Mouse (Mus musculus) ES-E14 (cell line): ENCODE measurements around the gene Pak4. TPM values are rescaled to one million over a fixed set of nuclear protein-coding genes. Genes with fewer than 3 reads are reported as not detected.

Experiments
- DNase-seq: peaks from one replicate; pipeline ENCODE4 v3.0.0-alpha.2; 2013; ENCODE audit warnings: low read depth, low spot score
- H3K27ac ChIP-seq: 2 replicates; pipeline ENCODE4 v1.5.1; 2012; ENCODE audit warnings: low read depth, mild to moderate bottlenecking, low read length, moderate library complexity, mixed read lengths; ENCODE audit not compliant: poor library complexity, insufficient read depth, severe bottlenecking
- H3K36me3 ChIP-seq: 2 replicates; pipeline ENCODE4 v1.6.1; 2012; ENCODE audit warnings: mild to moderate bottlenecking, low read length, moderate library complexity, mixed read lengths; ENCODE audit not compliant: control insufficient read depth, poor library complexity, insufficient read depth, severe bottlenecking
- H3K4me1 ChIP-seq, 2 experiments: fragments of 150-350 bp in 1 of 2; sonication (generic) in 1 of 2; 2 replicates each; pipeline ENCODE4 v1.6.1; 2012; ENCODE audit warnings: low read length in 2 of 2, mild to moderate bottlenecking in 1 of 2, mixed read lengths in 1 of 2; ENCODE audit not compliant: control insufficient read depth in 2 of 2, insufficient read depth in 2 of 2, poor library complexity in 1 of 2
- H3K4me3 ChIP-seq, 2 experiments: fragments of 150-350 bp in 1 of 2; sonication (generic) in 1 of 2; 2 replicates each; pipeline ENCODE4 v1.5.1; 2012; ENCODE audit warnings: low read length in 2 of 2, low read depth in 1 of 2, mild to moderate bottlenecking in 1 of 2, mixed read lengths in 1 of 2; ENCODE audit not compliant: insufficient read depth in 1 of 2, poor library complexity in 1 of 2, severe bottlenecking in 1 of 2
- H3K9ac ChIP-seq: 2 replicates; pipeline ENCODE4 v1.6.1; 2012; ENCODE audit warnings: low read depth, mild to moderate bottlenecking, low read length, mixed read lengths; ENCODE audit not compliant: poor library complexity, insufficient read depth, severe bottlenecking
- H3K9me3 ChIP-seq: fragments of 150-350 bp; sonication (generic); 2 replicates; pipeline ENCODE4 v1.6.1; 2012; ENCODE audit warnings: low read depth, mild to moderate bottlenecking, low read length; ENCODE audit not compliant: control insufficient read depth, insufficient read depth
- CHD2 ChIP-seq: IDR thresholded peaks from 2 replicates; pipeline ENCODE4 v1.6.1; 2014; ENCODE audit warnings: mild to moderate bottlenecking, low read depth, low read length, inconsistent platforms
- HCFC1 ChIP-seq: IDR thresholded peaks from 2 replicates; pipeline ENCODE4 v1.6.1; 2012; ENCODE audit warnings: low read length, inconsistent platforms, borderline replicate concordance; ENCODE audit not compliant: insufficient read depth
- MAFK ChIP-seq: IDR thresholded peaks from 2 replicates; pipeline ENCODE4 v1.6.1; 2014; ENCODE audit warnings: mild to moderate bottlenecking, low read depth, low read length, inconsistent platforms; ENCODE audit not compliant: insufficient read depth
- ZC3H11A ChIP-seq: IDR thresholded peaks from 2 replicates; pipeline ENCODE4 v1.6.1; 2012; ENCODE audit warnings: low read depth, mild to moderate bottlenecking, inconsistent platforms, low read length, borderline replicate concordance
- ZNF384 ChIP-seq: IDR thresholded peaks from 2 replicates; pipeline ENCODE4 v1.6.1; 2012; ENCODE audit warnings: low read depth, low read length, inconsistent platforms
- in situ Hi-C, 2 experiments: fragments of 600-800 bp; cut with MboI; formaldehyde crosslinking; loops; one replicate each; pipeline ENCODE4 v1.15.1; 2025; ENCODE audit warnings: low sequenced_read_pairs in 2 of 2, inconsistent platforms in 1 of 2; ENCODE audit not compliant: unreplicated experiment in 2 of 2
- total RNA-seq: library from RNA; depleted of rRNA; stranded (reverse); fragments of 300-350 nt; gene quantifications from 2 replicates; pipeline ENCODE4 v1.2.3, GENCODE M21; 2012

The Pak4 gene
- total RNA-seq, 1 experiment, result 31.9 TPM

DNA sequence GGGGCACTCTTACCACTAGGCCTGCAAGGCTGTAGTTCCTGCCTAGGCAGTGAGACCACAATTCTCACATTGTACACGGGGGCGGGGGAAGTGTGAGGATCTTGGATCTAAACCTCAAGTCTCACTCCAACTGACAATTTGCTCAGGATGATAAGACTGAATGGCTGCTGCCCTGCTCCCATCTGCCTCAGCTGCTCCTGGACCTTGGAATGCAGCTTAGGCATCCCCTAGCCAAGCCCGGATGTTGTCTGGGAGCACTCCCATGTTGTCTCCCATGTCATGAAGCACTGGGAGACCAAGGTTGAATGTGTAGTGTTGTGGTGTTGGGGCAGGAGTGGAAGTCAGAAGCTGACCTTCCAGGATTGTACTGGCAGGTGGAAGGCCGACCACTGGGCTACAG, 30.4 kb downstream of the Pak4 start:
- Histone ChIP-seq H3K9ac (no peak overlapping the region), H3K36me3 (peaks cover 46% of the 10 kb centered on the region)
- in situ Hi-C loops, result no loop called here

DNA sequence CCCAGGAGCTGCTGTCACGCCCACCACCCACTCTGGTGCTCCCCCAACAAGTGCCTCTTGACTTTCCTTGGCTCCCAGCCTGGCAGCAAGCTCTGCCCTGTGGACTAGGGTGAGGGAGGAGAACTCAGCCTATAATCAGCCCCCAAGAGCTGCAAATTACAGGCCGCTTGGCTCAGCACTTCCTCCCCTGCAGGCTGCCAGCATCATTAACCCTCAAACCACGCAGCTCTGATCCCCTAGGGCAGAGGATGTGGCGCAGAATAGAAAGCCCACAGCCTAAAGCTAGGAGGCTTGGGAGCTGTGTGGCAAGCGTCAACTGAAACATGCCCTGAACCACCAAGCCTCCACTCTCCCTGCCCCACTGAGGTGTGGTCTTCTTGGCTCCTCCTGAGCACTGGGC, 32.6 kb downstream of the Pak4 start:
- no peak overlapping the region for H3K27ac ChIP-seq
- in situ Hi-C loops, result no loop called here
- no peak overlapping the region for H3K9ac ChIP-seq
- no peak overlapping the region for H3K4me3 ChIP-seq
- H3K4me1 ChIP-seq, result peaks cover 0 to 9% of the 10 kb centered on the region in 2 experiments; a peak in 2 of 4 replicates
- DNase-seq, result no peak
- H3K9me3 ChIP-seq, result no peaks in the 10 kb centered on the region
- peaks cover 63% of the 10 kb centered on the region for H3K36me3 ChIP-seq
- TF ChIP-seq MAFK, result no peak
- no peak for TF ChIP-seq CHD2
- TF ChIP-seq ZNF384, result no peak
- TF ChIP-seq ZC3H11A, result no peak
- no peak for TF ChIP-seq HCFC1

More for the DNA sequence above, 30.4 kb downstream of the Pak4 start:
- TF ChIP-seq MAFK, result no peak
- no peak for TF ChIP-seq HCFC1
- no peak for TF ChIP-seq ZC3H11A
- TF ChIP-seq ZNF384, result no peak
- TF ChIP-seq CHD2, result no peak
- H3K27ac ChIP-seq, result no peak overlapping the region
- no peak overlapping the region for H3K4me3 ChIP-seq
- peaks cover 8 to 19% of the 10 kb centered on the region in 2 experiments; a peak in 3 of 4 replicates for H3K4me1 ChIP-seq
- no peak for DNase-seq
- no peaks in the 10 kb centered on the region for H3K9me3 ChIP-seq

DNA sequence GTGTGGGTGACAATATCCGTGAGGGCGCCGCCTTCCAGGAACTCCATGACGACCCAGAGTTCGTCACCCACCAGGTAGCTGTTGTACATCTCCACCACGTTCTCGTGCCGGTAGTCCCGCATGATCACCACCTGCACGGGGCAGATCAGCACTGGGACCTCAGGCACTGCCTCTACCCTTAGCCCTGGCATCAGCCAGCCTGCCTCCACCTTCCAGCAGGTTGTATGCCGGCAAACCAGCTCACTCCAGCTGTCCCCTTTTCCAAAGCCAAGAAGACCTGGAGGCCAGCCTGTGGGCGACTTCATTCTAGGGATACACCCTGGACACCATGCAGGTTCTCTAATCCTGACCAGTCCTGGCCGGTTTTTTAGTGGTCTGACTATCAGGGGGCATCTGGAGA, 35.0 kb downstream of the Pak4 start:
- Histone ChIP-seq H3K9ac (no peak overlapping the region), H3K4me3 (no peak overlapping the region), H3K27ac (no peak overlapping the region), H3K4me1 (peaks cover 5 to 14% of the 10 kb centered on the region in 2 experiments; a peak in 3 of 4 replicates), H3K36me3 (peaks cover 77% of the 10 kb centered on the region), H3K9me3 (no peaks in the 10 kb centered on the region)
- no peak for TF ChIP-seq MAFK
- TF ChIP-seq HCFC1, result no peak
- no peak for TF ChIP-seq CHD2
- no peak for TF ChIP-seq ZC3H11A
- TF ChIP-seq ZNF384, result no peak
- no peak for DNase-seq
- in situ Hi-C loops, result no loop called here

DNA sequence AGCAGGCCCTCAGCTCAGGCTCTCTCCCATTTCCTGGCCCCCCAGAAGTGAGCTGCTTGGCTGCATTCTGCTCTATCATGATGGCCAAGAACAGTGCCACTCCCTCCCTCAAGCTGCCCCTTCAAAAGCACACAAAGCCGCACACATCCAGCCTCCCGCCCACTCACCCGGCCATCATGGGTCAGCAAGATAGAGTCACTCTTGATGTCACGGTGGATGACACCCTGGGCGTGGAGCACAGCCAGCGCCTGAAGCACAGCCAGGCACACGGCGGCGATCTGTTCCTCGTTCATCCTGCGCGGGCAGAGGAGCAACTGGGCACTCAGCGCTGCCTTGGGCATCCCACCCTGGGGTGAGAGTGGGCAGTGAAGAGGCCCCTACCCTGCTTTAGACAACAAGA, 35.6 kb downstream of the Pak4 start:
- Histone ChIP-seq H3K4me1 (peaks cover 5 to 19% of the 10 kb centered on the region in 2 experiments; a peak in 3 of 4 replicates), H3K27ac (no peak overlapping the region), H3K9me3 (no peaks in the 10 kb centered on the region), H3K4me3 (no peak overlapping the region), H3K36me3 (peaks cover 71% of the 10 kb centered on the region), H3K9ac (no peak overlapping the region)
- in situ Hi-C loops, result no loop called here
- no peak for TF ChIP-seq CHD2
- TF ChIP-seq MAFK, result no peak
- TF ChIP-seq ZNF384, result no peak
- no peak for TF ChIP-seq ZC3H11A
- no peak for TF ChIP-seq HCFC1
- no peak for DNase-seq

DNA sequence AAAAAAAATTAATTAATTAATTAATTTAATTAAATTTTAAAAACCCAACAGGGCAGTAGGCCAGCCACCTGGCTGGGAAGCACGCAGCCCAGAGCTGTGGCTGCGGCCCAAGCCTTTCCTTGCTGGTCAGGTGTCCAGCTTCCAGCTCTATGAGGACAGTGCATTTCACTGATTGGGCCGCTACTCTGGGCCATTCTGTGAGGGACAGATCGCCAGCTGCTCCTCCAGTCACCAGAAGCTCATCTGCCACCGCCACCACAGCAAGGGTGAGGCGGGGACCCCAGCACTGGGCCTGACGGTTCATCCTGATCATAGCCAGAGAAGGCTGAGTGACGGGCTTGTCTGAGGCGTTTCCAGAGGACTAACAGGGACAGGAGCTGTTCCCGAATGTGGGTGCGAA, 36.0 kb downstream of the Pak4 start:
- no peak for DNase-seq
- peaks cover 67% of the 10 kb centered on the region for H3K36me3 ChIP-seq

More for the DNA sequence above, 36.0 kb downstream of the Pak4 start:
- H3K27ac ChIP-seq, result no peak overlapping the region
- TF ChIP-seq HCFC1 (no peak), CHD2 (no peak), ZNF384 (no peak), ZC3H11A (no peak)
- H3K9me3 ChIP-seq, result no peaks in the 10 kb centered on the region
- H3K4me1 ChIP-seq, result peaks cover 8 to 22% of the 10 kb centered on the region in 2 experiments; a peak in 3 of 4 replicates
- in situ Hi-C loops, result no loop called here
- H3K4me3 ChIP-seq, result no peak overlapping the region
- no peak overlapping the region for H3K9ac ChIP-seq
